Mouse (Mus musculus) ES-Bruce4 (cell line): Measurements from ENCODE around the gene Ptprd.

ENCODE experiments used
- CTCF ChIP-seq: IDR thresholded peaks from one replicate; pipeline ENCODE4 v1.8.1; 2011; ENCODE audit warnings: low read depth, low read length
- EP300 ChIP-seq: IDR thresholded peaks from 2 replicates; pipeline ENCODE4 v1.6.1; 2011; ENCODE audit warnings: low read depth, low read length; ENCODE audit not compliant: insufficient read depth

DNA sequence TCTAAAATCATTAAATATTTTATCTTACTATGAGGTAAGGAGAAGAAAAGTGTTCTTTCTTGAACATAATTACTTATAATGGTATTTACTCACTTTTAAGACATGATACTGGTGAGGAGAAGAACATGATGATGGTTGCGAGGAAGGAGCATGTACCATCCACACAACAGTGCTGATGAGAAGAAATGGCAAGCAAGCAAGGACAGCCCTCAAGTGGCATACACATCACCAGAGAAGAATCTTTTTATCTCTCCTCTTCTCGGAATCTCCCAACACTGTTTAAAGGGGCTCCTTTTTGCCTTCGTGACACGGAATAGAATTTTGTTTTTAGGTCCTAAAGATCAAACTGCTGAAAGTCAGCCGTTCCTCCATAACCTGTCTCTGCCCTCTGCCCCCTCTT is 1973.2 kb downstream of the Ptprd start:
- TF ChIP-seq EP300 (no peak), CTCF (no peak)
